Mouse (Mus musculus): Measurements from ENCODE around the gene Vezf1. TPM values are rescaled to one million over a fixed set of nuclear protein-coding genes. Genes with fewer than 3 reads are reported as not detected.

The Vezf1 gene
- total and polyA plus RNA-seq, 3 experiments = 8.0 to 20.8 TPM; not detected in 1

DNA sequence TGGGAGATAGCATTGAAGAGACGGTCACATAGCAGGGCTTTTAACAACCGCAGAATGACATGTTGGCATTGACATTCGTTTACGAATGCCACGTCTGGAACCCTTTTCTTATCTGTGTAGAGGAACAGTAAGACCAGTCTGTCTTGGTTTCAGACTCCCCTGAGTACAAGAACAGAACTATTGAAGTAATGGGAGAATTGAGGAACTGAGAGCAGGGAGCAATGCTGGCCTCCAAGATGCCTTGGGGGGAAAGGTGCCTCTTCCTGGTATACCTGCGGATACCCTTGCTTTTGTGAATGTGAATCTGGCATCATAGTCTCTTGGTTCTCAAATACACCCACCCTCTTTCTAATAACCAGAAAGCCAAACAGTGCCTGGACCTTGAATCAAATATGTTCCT lies 48.5 kb downstream of the Vezf1 start:
- TF ChIP-seq POLR2A (IDR thresholded peaks at IDR 0.05; ENCODE audit: control insufficient read depth in 1 of 2, insufficient read depth in 1 of 2, low read depth in 1 of 2, low read length in 2 of 2, poor library complexity in 1 of 2) (no peak), E2F4 (IDR thresholded peaks at IDR 0.05; ENCODE audit: borderline replicate concordance, low read depth, low read length) (no peak), ZKSCAN1 (IDR thresholded peaks at IDR 0.05; ENCODE audit: low read depth, low read length) (no peak), CTCF (IDR thresholded peaks at IDR 0.05 in 2 of 3, conservative IDR thresholded peaks at IDR 0.05 in 1 of 3; ENCODE audit: control insufficient read depth in 1 of 3, insufficient read depth in 1 of 3, low read depth in 2 of 3, low read length in 3 of 3, poor library complexity in 1 of 3, severe bottlenecking in 1 of 3) (0 out of 6 replicates have a peak, but pooled peaks of 1 of the 3 experiments have one; percentile 3)
- no peaks in the 10 kb centered on the region for H3K4me1 ChIP-seq (ENCODE audit: control insufficient read depth in 1 of 2, insufficient read depth in 2 of 2, low read length in 2 of 2)
- DNase-seq (ENCODE audit: low read depth, low spot score) = no peak

DNA sequence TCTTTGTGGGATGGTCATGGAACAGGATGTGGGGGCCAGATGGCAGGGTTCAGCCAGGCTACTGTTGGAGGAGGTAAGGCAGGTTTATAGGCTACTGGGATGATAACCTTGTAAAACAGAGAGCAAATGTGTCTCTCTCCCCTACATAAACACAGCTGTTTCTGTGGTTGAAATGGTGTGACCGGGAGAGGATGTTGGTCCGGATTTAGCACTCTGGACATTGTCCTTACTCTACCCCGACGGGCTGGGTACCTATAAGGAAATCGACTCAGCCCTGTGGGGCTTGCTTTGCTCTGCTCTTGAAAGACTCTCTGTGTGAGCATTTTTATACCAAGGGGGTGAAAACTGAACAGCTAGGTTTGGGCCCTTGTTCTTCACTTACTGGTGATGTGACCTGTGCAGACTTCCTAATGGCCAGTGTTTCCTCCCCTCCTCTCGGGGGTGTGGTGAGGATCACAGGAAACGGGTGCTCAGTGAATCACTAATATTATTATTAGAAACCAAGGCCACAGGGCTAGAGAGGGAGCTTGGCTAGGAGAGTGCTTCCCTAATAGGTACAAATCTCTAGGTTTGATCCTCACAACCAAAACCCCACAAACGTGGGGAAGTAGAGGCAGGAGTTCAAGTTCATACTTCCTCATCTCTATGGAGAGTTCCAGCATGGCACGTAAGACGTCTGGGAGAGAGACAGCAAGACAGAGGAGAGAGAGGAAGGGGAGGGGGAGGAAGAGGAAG lies 49.4 kb downstream of the Vezf1 start:
- H3K36me3 ChIP-seq (ENCODE audit: control insufficient read depth in 1 of 2, insufficient read depth in 2 of 2, low read length in 2 of 2) = no peaks in the 10 kb centered on the region
- no peak for DNase-seq (ENCODE audit: low read depth, low spot score)
- H3K4me1 ChIP-seq (ENCODE audit: control insufficient read depth in 1 of 2, insufficient read depth in 2 of 2, low read length in 2 of 2) = no peaks in the 10 kb centered on the region
- peaks cover 0 to 3% of the 10 kb centered on the region in 2 experiments; a peak in 2 of 4 replicates for H3K27me3 ChIP-seq (ENCODE audit: control insufficient read depth in 1 of 2, insufficient read depth in 2 of 2, low read length in 2 of 2)
- H3K79me2 ChIP-seq (ENCODE audit: control insufficient read depth, insufficient read depth, low read length, poor library complexity) = no peaks in the 10 kb centered on the region
- H3K9me3 ChIP-seq (replicated peaks; ENCODE audit: insufficient read depth, low read length) = no peaks in the 10 kb centered on the region
- no peak overlapping the region for H3K4me3 ChIP-seq (ENCODE audit: control insufficient read depth in 1 of 2, insufficient read depth in 1 of 2, low read depth in 2 of 2, low read length in 2 of 2)
- no peak overlapping the region for H3K9ac ChIP-seq (ENCODE audit: control insufficient read depth, low read depth, low read length, poor library complexity, severe bottlenecking)
- TF ChIP-seq USF2 (IDR thresholded peaks at IDR 0.05; ENCODE audit: borderline replicate concordance in 1 of 2, insufficient read depth in 1 of 2, low read depth in 1 of 2, low read length in 2 of 2) (no peak), MAX (IDR thresholded peaks at IDR 0.05; ENCODE audit: low read length) (no peak), POLR2A (IDR thresholded peaks at IDR 0.05; ENCODE audit: control insufficient read depth in 1 of 2, insufficient read depth in 1 of 2, low read depth in 1 of 2, low read length in 2 of 2, poor library complexity in 1 of 2) (no peak), UBTF (IDR thresholded peaks at IDR 0.05; ENCODE audit: borderline replicate concordance, insufficient read depth, low read depth, low read length) (no peak), TAL1 (IDR thresholded peaks at IDR 0.05; ENCODE audit: low read length) (no peak), ELF1 (IDR thresholded peaks at IDR 0.05; ENCODE audit: low read depth, low read length) (no peak), TCF12 (IDR thresholded peaks at IDR 0.05; ENCODE audit: low read depth, low read length) (no peak), MXI1 (IDR thresholded peaks at IDR 0.05; ENCODE audit: low read depth, low read length) (no peak), RCOR1 (IDR thresholded peaks at IDR 0.05; ENCODE audit: low read depth, low read length) (no peak), SMC3 (IDR thresholded peaks at IDR 0.05; ENCODE audit: low read depth, low read length) (no peak), HCFC1 (IDR thresholded peaks at IDR 0.05; ENCODE audit: low read depth, low read length) (no peak), POLR2AphosphoS5 (IDR thresholded peaks at IDR 0.05; ENCODE audit: borderline replicate concordance, low read depth, low read length) (no peak), MAZ (IDR thresholded peaks at IDR 0.05; ENCODE audit: low read depth, low read length) (no peak), ZNF384 (IDR thresholded peaks at IDR 0.05; ENCODE audit: low read depth, low read length) (no peak), MEF2A (IDR thresholded peaks at IDR 0.05; ENCODE audit: extremely low read depth, insufficient replicate concordance, low read depth, low read length, poor library complexity, severe bottlenecking) (no peak), ZKSCAN1 (IDR thresholded peaks at IDR 0.05; ENCODE audit: low read depth, low read length) (no peak)
- no peak overlapping the region for H3K27ac ChIP-seq (ENCODE audit: control insufficient read depth, low read depth, low read length)

More for the DNA sequence above, 48.5 kb downstream of the Vezf1 start:
- no peaks in the 10 kb centered on the region for H3K9me3 ChIP-seq (replicated peaks; ENCODE audit: insufficient read depth, low read length)
- no peaks in the 10 kb centered on the region for H3K36me3 ChIP-seq (ENCODE audit: control insufficient read depth in 1 of 2, insufficient read depth in 2 of 2, low read length in 2 of 2)
- peaks cover 0 to 2% of the 10 kb centered on the region in 2 experiments; a peak in 2 of 4 replicates for H3K27me3 ChIP-seq (ENCODE audit: control insufficient read depth in 1 of 2, insufficient read depth in 2 of 2, low read length in 2 of 2)
- H3K9ac ChIP-seq (ENCODE audit: control insufficient read depth, low read depth, low read length, poor library complexity, severe bottlenecking) = no peak overlapping the region
- no peak overlapping the region for H3K4me3 ChIP-seq (ENCODE audit: control insufficient read depth in 1 of 2, insufficient read depth in 1 of 2, low read depth in 2 of 2, low read length in 2 of 2)
- H3K27ac ChIP-seq (ENCODE audit: control insufficient read depth, low read depth, low read length) = no peak overlapping the region
- H3K79me2 ChIP-seq (ENCODE audit: control insufficient read depth, insufficient read depth, low read length, poor library complexity) = no peaks in the 10 kb centered on the region
